Mouse (Mus musculus): ENCODE results near the gene Slc10a7. TPM values are rescaled to one million over a fixed set of nuclear protein-coding genes. Genes with fewer than 3 reads are reported as not detected.
"Not testable (repeated sequence)": the region's sequence is repeated elsewhere in the genome, so short reads cannot be mapped to it uniquely, and the experiment has no call there.

Gene Slc10a7
- total RNA-seq, 2 experiments from 2014 or later, result 3.5 to 4.6 TPM

GRCm38 (mm10) chr8:78545153-78545817 is 36.1 kb downstream of the Slc10a7 start:
- not testable (repeated sequence) for DNase-seq

- DNase-seq, result no peak
Measured at GRCm38 (mm10) chr8:78549971-78550751, 41.0 kb downstream of the Slc10a7 start.

GRCm38 (mm10) chr8:78550752-78551134 is 41.6 kb downstream of the Slc10a7 start:
- DNase-seq, result no peak

DNA sequence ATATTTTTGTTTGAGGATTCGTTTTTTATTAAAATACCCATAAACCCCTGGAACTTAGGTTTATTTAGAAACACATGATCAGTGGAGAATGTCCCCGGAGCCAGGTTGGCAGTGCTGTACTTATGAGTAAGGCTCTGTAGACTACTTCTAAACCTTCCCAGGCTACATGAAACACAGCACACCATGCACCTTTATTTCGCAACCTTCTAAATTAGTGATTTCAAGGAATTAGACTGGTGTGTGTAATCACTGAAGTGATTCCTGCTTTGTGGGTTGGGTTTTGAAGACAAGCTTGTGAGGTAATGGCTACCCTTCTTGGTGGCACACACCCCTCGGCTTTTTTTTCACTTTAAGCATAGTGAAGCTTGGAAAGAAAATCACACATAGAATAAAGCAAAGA is 46.7 kb downstream of the Slc10a7 start:
- no peak for DNase-seq

GRCm38 (mm10) chr8:78556773-78557434 is 47.8 kb downstream of the Slc10a7 start:
- DNase-seq, result no peak

- DNase-seq, result no peak
Measured at GRCm38 (mm10) chr8:78561620-78562019, 52.5 kb downstream of the Slc10a7 start.

DNA sequence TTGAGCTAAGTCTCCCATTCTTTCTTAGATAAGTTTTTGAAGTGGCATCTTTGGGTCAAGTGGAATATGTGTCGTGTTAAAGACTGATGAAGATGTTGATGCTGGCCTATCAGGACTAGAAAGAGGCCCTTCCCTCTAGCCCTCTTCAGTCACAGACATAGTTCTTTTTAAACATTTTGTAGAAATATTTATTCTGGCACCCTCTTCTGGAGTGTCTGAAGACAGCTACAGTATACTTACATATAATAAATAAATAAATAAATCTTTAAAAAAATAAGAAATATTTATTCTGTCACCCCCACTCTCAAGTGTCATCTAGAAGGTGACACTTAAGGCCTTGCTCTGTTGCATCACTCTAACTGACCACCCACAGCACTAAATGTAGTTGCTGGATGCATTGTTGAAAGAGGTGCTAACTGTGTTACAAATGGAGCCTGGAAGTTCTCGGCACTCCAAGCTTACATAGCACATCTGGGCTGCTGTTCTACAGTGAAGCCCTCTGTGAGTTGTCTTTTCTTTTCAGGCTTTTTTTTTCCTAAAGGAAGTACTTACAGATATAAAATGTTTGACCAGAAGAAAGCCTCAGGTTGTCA is 54.4 kb downstream of the Slc10a7 start:
- no peak for DNase-seq

DNA sequence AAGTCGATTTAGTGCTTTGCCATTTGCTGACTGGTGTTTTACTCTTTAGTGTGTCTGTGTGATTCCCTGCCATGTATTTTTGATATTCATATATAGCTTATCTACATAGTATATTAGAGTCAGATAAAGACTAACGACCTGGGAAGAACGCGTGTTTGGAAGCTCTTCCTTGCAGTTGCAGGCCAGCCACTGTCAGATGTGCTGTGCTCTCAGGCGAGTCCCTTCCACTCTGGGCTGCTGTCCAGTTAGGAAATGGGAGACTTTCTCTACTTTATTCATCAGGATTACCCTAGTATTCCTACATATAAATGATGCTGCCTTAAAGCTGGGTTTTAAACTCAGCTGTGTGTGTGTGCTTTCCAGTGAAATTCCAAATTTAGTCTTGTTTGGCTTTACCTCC is 55.1 kb downstream of the Slc10a7 start:
- DNase-seq, result no peak

DNA sequence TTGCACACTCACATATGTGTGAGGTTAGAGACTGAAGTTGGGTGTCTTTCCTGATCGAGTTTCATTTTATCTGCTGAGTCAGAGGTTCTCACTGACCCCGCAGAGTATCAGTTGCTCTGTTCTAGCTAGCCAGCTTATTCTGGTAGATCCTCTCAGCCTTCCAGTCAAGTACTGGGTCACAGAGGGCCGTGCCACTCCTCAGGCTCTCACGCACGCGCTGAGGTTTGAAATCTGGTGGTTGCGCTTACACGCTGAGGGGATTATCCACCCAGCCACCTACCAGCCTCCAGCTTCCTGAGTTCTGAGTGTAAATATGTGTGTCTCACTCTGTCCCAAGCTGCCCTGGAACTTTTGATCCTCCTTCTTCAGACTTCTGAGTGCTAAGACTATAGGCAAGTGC is 59.0 kb downstream of the Slc10a7 start:
- peak; percentile 50 for DNase-seq

DNA sequence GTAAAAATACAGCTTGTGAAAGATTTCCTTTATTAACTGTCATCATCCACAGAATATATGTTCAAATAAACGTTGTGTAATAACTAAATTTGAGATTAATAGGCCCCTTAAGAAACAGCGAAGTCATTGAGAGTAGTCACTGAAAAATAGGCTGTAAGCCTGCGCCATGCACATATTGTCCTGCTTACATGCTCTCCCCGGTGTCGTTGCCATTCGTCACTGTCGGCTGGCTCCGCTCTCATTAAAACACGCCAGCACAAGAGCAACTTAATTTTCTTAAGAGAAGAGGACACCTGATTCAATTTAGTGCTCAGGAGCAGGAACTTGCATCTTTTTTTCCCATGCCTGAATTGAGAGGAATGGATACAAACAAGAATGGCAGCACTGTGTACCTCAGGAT is 62.4 kb downstream of the Slc10a7 start:
- no peak for DNase-seq

- DNase-seq, result no peak
Measured at GRCm38 (mm10) chr8:78574207-78574606, 65.1 kb downstream of the Slc10a7 start.

DNA sequence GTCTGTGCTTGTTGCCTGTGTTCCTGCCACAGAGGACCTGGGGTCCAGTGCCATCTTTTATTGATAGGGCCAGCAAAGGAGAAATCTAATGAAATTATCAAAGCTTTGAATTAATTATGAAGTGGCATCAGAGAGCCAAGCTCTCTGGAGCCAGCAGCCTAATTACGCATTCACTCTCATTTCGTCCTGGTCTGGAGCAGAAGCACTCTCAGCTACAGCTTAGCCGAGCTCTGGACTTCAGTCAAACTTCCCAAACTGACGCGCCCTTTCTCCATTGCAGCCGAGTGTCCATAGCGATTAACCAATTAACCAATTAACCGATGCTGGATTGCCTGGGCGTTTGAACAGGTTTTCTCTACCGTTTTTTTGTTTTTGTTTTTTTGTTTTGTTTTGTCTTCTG is 68.4 kb downstream of the Slc10a7 start:
- no peak for DNase-seq

- DNase-seq, result no peak
Measured at GRCm38 (mm10) chr8:78578036-78578435, 68.9 kb downstream of the Slc10a7 start.

- no peak for DNase-seq
Measured at GRCm38 (mm10) chr8:78584011-78584776, 75.0 kb downstream of the Slc10a7 start.

DNA sequence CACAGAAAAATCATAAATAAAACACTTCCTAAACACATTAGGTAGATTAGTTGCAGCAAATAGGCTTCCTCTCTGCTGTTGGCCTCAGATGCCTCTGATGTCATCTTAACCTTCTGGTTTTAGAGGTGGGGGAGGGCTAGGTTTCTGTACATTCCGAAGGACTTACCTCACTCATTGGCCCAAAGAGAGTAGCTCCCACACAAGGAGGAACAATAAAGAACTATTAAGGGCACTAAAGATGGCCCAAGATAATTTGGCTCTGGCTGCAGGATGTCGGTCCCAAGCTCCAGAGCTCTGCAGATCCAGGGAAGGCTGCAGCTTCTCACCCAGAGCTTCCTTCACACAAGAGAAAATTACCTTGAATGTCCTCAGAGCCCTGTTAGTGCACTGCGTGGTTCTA is 75.7 kb downstream of the Slc10a7 start:
- DNase-seq, result no peak

DNA sequence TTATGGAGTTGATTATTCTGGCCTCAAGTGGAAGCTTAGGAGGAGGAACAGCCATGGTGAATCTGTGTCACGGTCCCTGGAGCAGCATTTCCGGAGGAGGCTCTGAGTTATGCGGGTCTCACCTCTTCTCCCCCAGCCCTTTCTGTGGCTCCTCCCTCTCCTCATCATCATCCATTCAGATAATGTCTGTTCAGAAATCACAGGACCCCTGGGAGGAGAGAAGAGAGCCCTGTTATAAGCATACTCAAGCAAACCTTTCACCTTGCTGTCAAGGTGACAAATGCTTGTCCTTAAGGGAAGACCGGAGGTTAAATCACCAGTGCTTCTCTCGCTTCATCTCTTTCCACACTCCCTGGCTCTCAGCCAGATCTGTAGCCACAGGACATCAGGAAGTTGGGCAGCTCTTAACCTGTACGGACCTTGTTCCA is 86.3 kb downstream of the Slc10a7 start:
- no peak for DNase-seq

GRCm38 (mm10) chr8:78598237-78598636 is 89.1 kb downstream of the Slc10a7 start:
- DNase-seq, result no peak

GRCm38 (mm10) chr8:78603084-78603483 is 93.9 kb downstream of the Slc10a7 start:
- DNase-seq, result no peak

GRCm38 (mm10) chr8:78604426-78604825 is 95.3 kb downstream of the Slc10a7 start:
- no peak for DNase-seq

- no peak for DNase-seq
Measured at GRCm38 (mm10) chr8:78609301-78609700, 100.2 kb downstream of the Slc10a7 start.

DNA sequence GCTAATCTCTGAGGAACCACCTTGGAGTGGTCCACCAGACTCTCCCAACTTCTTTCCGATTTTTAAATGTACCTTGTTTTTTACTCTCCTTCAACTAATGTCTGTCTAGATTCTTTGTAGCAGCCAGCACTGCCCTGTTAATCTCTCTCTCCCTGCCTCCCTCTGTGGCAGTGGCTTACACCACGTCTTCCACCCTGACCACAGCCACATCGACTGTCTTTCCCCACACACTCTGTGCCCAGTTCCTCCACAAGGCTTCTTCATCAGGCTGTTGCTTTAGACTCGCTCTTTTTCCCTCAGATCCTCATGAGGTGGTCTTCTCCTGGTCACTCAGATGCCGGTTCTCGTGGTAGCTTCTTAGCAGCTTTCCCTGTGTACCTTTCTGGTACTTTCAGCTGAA is 101.9 kb downstream of the Slc10a7 start:
- DNase-seq, result no peak

DNA sequence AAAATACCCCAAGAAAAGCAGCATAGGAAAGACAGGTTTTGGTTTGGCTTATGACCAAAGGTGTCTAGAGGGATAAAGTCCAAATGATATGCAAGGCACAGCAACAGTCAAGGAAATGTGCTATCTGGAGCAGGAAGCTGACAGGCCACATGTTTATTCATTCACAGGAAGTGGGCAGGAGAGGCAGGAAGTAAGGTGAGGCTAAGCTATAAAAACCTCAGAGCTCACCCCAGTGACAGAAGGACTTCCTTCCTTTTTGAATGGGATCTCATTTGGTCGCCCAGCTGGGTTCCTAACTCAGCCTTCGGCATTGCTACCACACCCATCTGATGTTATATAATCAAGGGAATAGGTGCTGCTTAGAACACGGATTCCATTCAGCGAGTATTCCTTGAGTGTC is 113.2 kb downstream of the Slc10a7 start:
- no peak for DNase-seq
